Mouse (Mus musculus) lung, postnatal 0 days (tissue): ENCODE measurements around the gene Ccr1.
"Not testable (repeated sequence)": the region's sequence is repeated elsewhere in the genome, so short reads cannot be mapped to it uniquely, and the experiment has no call there.

ENCODE experiments used
- CTCF ChIP-seq: IDR thresholded peaks from 2 replicates; pipeline ENCODE4 v1.5.1; 2016; ENCODE audit warnings: antibody characterized with exemption, mild to moderate bottlenecking
- EP300 ChIP-seq: IDR thresholded peaks from 2 replicates; pipeline ENCODE4 v1.6.1; 2016; ENCODE audit warnings: antibody characterized with exemption, mild to moderate bottlenecking, control low read depth

DNA sequence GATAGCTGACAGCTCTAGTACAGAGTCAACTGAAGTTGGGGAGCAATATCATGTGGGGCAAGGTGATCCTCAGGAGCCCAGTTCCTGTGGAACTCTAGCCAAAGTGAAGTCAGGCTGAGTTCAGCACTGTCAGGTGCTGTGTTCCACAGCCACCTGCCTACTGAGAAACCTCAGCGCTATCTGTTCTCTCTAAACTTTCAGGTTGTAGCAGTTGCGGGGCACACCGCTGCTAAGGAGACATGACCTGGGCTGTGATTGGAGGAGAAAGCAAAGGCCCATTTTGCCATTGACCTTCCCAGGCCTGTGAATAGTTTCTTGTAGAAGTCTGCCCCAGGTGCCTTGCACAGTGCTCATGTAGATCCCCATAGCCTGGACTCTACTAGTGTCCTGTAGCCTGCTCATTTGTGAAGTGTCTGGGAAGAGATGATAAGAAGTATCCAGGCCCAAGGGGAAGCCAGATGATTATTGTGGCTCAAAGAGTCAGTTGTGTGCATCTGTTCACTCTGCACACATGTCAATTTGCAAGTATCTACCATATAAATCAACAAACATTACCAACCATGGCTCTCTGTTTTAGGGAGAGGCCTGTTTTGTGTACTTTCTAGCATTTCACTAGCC lies 12.5 kb upstream of the Ccr1 start:
- not testable (repeated sequence) for TF ChIP-seq CTCF, EP300
